Mouse (Mus musculus): Measurements from ENCODE around the gene Eif3d.

GRCm38 (mm10) chr15:77965117-77965528 is 5.5 kb downstream of the Eif3d start:
- no peak for TF ChIP-seq EP300 (IDR thresholded peaks at IDR 0.05; ENCODE audit: insufficient read depth, low read depth, low read length)
- peak; percentile 4 for TF ChIP-seq CTCF (IDR thresholded peaks at IDR 0.05; ENCODE audit: low read depth, low read length)

Measured in ES-Bruce4 (cell line).